7 mouse cellular contexts compared by ENCODE assay signal in genomic region chr7:127876467-127877348, GRCm38 (mm10). TPM values are rescaled to one million over a fixed set of nuclear protein-coding genes. Genes with fewer than 3 reads are reported as not detected.
DNase-seq lines count a peak whose midpoint lies in the region; ATAC-seq lines count a peak whose summit lies in the region.

Gene Zfp668 (minus strand): TSS chr7:127876828.

- peak within 1 kb of the TSS; percentile 91 for H3K9ac ChIP-seq in midbrain, embryonic 13.5 days (replicated peaks)

- peak; percentile 93 for DNase-seq in adrenal gland, postnatal 10 days
- DNase-seq in embryonic facial prominence, embryonic 10.5 days (ENCODE audit: low spot score): peak; percentile 93
- DNase-seq in kidney, adult 11 months: peak; percentile 89
- peak; percentile 97 for DNase-seq in limb, embryonic 10.5 days (ENCODE audit: low spot score)
- DNase-seq in spleen, adult 12 weeks (ENCODE audit: low spot score): peak; percentile 84

- peak within 1 kb of the TSS; percentile 93 for H3K4me3 ChIP-seq in embryonic facial prominence, embryonic 10.5 days
- peak within 1 kb of the TSS; percentile 94 for H3K4me3 ChIP-seq in limb, embryonic 10.5 days
- H3K4me3 ChIP-seq in midbrain, embryonic 13.5 days (replicated peaks): peak within 1 kb of the TSS; percentile 98

- WGBS in embryonic facial prominence, embryonic 10.5 days: under 1% methylated on average over 60 of the region's 60 CpGs
- under 1% methylated on average over 60 of the region's 60 CpGs for WGBS in limb, embryonic 10.5 days
- under 1% methylated on average over 60 of the region's 60 CpGs for WGBS in midbrain, embryonic 13.5 days

- no peaks in the 10 kb centered on the region for H3K27me3 ChIP-seq in embryonic facial prominence, embryonic 10.5 days (replicated peaks; ENCODE audit: low read depth, poor library complexity, severe bottlenecking)
- no peaks in the 10 kb centered on the region for H3K27me3 ChIP-seq in limb, embryonic 10.5 days (ENCODE audit: low read depth, poor library complexity, severe bottlenecking)
- H3K27me3 ChIP-seq in midbrain, embryonic 13.5 days: no peaks in the 10 kb centered on the region

- peak; percentile 65 for ATAC-seq in granulocyte monocyte progenitor cell, adult 5-6 weeks (replicated peaks; ENCODE audit: poor library complexity, severe bottlenecking)
- ATAC-seq in midbrain, embryonic 13.5 days: peak; percentile 69

- no peaks in the 10 kb centered on the region for H3K9me3 ChIP-seq in embryonic facial prominence, embryonic 10.5 days
- no peaks in the 10 kb centered on the region for H3K9me3 ChIP-seq in limb, embryonic 10.5 days (replicated peaks)
- H3K9me3 ChIP-seq in midbrain, embryonic 13.5 days: no peaks in the 10 kb centered on the region

- H3K27ac ChIP-seq in embryonic facial prominence, embryonic 10.5 days (replicated peaks): peak within 1 kb of the TSS; percentile 96
- peak within 1 kb of the TSS; percentile 99 for H3K27ac ChIP-seq in limb, embryonic 10.5 days
- H3K27ac ChIP-seq in midbrain, embryonic 13.5 days: peak within 1 kb of the TSS; percentile 99

- peak within 1 kb of the TSS; percentile 90 for H3K4me2 ChIP-seq in midbrain, embryonic 13.5 days (replicated peaks)

- H3K36me3 ChIP-seq in embryonic facial prominence, embryonic 10.5 days (replicated peaks): peaks cover 65% of the 10 kb centered on the region
- peaks cover 65% of the 10 kb centered on the region for H3K36me3 ChIP-seq in limb, embryonic 10.5 days
- peaks cover 49% of the 10 kb centered on the region for H3K36me3 ChIP-seq in midbrain, embryonic 13.5 days

- peaks cover 22% of the 10 kb centered on the region for H3K4me1 ChIP-seq in embryonic facial prominence, embryonic 10.5 days
- H3K4me1 ChIP-seq in limb, embryonic 10.5 days: peaks cover 23% of the 10 kb centered on the region
- peaks cover 39% of the 10 kb centered on the region for H3K4me1 ChIP-seq in midbrain, embryonic 13.5 days (replicated peaks)

RNA-seq across cellular contexts. Expression of gene Zfp668, which starts in this region (rescaled TPM):
- 1 to 10 TPM; 5.4 to 9.5 TPM for total RNA-seq in adrenal gland, postnatal 10 days (2021)
- polyA plus RNA-seq in embryonic facial prominence, embryonic 10.5 days (2016; fragmentation: Nextera tagmentation; extraction: Ambion mirVana): 42.5 and 49.1 TPM in 2 replicates
- 7.2 and 15.7 TPM in 2 replicates for total RNA-seq in granulocyte monocyte progenitor cell, adult 5-6 weeks (2014; fragmentation: Nextera tagmentation)
- 3.9 and 4.9 TPM in 2 replicates for total RNA-seq in granulocyte monocyte progenitor cell, adult 5-6 weeks (2017)
- polyA plus RNA-seq in limb, embryonic 10.5 days (2016; fragmentation: Nextera tagmentation; extraction: Ambion mirVana): 47.9 and 48.0 TPM in 2 replicates
- 41.9 and 45.6 TPM in 2 replicates for polyA plus RNA-seq in midbrain, embryonic 13.5 days (2015; fragmentation: Nextera tagmentation; extraction: Ambion mirVana)

Comparison
In these comparisons a context has a peak if more than half of its experiments do, and no peak if none do; other contexts are left out.
1. Peak in every context shown above with its lines: DNase-seq, ATAC-seq, H3K4me3 ChIP-seq and H3K27ac ChIP-seq.